Mouse (Mus musculus) liver, adult 2 months (tissue): ENCODE results near the gene B3gnt2.

ENCODE experiments used
- CTCF ChIP-seq: fragments of 200-500 bp; IDR thresholded peaks from 2 replicates; pipeline ENCODE4 v1.5.1; 2011; ENCODE audit warnings: low read depth, low read length, control low read depth
- POLR2A ChIP-seq: fragments of 200-500 bp; IDR thresholded peaks from 2 replicates; pipeline ENCODE4 v1.6.1; 2011; ENCODE audit warnings: low read length, control low read depth; ENCODE audit not compliant: insufficient read depth; ENCODE audit errors: extremely low read depth

DNA sequence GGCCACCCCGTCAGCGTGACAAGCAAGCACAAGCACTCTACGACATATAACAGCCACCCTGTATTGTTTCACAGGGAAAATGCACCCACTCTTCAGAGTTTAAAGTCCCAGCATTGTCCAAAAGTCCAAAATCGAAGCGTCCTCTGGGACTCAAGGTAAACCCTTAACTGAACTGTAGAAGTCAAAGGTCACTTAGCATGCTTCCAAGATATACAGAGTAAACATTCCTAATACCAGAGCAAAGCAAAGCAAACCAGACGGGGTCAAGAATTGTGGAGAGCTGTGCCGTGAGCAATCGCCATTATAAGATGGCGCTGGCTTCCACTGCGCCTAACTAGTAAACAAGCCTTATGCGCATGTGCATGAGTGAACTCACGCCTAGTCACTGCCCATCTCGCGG is 34.7 kb downstream of the B3gnt2 start:
- TF ChIP-seq CTCF = no peak
- TF ChIP-seq POLR2A = no peak
